Mouse (Mus musculus) cerebellum, adult 9-10 months (tissue): ENCODE measurements around the gene Naa38.

ENCODE experiments used
- DNase-seq: peaks from one replicate; pipeline ENCODE4 v3.0.0; 2022

The Naa38 gene

GRCm38 (mm10) chr11:69395235-69395633 lies at the start of gene Naa38, which contains the start of gene Cyb5d1:
Naa38 (plus strand) TSS chr11:69395487.
Cyb5d1 (minus strand) TSS chr11:69395631.
- DNase-seq = peak; percentile 96

DNA sequence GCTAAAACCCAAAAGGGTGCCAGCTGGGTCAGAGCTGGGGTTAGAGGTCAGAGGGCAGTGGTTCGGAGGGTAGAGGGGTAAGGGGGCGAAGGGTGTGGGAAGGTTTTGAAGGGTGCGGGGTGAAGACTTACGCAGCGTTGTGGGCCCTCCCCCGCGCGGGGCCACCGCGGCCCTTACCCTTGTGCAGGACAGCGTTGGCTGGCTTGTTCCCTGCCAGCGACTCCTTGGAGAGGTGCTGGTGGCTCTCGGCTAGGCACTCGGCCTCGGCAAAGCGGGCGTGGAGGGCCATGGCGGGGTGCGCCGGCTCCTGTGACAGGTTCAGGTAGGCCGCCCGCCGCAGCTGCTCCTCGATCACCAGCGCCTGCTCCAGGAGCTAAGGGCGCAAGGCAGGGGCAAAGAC lies 48.8 kb upstream of the Naa38 start:
- no peak for DNase-seq

- no peak for DNase-seq
These were observed 38.7 kb upstream of the Naa38 start for GRCm38 (mm10) chr11:69356544-69356943.

- no peak for DNase-seq
These were observed 37.6 kb upstream of the Naa38 start for GRCm38 (mm10) chr11:69357690-69358089.

GRCm38 (mm10) chr11:69362021-69362420 lies 33.3 kb upstream of the Naa38 start:
- no peak for DNase-seq

- DNase-seq = no peak
These were observed 32.8 kb upstream of the Naa38 start for GRCm38 (mm10) chr11:69362479-69362878.

GRCm38 (mm10) chr11:69364376-69364775 lies 30.9 kb upstream of the Naa38 start:
- DNase-seq = no peak

DNA sequence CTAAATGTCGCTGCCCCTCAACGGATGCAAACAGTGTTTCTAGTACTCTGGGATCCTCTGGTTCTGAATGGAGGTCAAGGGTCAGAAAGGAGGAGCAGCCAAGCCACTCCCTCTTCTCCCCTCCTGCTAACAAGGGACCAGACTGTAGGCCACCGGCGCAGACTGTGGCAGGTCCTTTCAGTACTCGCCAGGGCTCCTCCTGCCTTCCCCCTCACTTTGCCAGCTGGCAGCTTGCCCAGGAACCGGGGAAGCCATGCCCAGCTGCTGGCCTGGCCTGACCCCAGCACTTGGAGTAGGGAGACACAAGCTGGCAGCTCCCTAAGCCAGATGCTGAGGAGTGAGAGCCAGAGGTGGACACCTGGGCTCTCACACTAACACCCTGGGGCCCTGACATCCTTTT lies 30.4 kb upstream of the Naa38 start:
- DNase-seq = peak; percentile 92

DNA sequence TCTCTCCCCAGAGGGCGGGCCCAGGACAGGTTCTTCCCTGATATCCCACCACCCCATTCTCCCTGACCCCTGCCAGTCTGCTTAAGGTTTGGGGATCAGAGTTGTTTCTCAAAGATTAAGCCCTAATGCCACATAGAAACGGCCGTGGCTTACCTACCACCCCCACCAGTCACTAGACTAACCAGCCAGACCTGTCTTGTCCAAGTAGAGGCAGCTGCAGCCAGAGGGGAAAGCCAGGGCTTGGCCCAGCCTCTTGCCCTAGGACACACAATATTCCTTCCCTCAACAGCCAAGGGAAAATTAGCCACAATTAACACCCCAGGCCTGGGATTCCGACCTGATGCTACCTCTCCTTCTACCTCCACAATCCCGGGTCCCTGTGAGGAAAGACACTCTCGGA lies 29.6 kb upstream of the Naa38 start:
- DNase-seq = no peak

DNA sequence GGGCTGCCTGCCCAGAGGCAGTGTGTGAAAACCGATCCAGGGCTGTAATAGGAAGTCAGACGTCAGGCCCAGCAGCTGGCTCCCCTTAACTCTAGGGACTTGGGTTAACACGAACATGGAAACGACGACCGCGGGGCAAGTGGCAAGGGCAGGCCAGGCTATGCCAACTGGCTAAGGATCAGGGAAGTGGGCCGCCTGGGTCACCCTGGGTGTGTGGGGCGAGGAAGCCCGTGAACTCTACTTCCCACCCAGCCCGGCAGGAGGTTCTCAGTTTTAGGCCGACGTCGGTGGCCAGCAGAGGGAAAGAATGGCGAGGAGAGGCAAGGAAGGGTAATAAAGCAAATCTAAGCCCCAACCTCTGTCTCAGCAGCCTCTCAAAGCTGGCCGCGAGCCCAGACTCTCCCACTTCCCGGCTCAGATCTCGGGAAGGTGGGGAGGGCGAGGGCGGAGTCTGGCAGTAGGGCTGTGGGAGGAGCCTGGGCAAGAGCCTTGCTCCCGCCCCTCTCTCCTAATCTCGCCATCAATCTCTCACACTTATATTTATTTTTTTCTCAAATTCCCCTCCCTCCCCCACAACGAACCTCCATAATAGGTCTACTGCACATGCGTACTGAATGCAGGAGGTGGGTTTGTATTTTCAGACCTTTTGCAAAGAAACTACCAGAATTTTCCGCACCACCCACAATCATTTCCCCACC lies 29.0 kb upstream of the Naa38 start:
- DNase-seq = peak; percentile 84

- DNase-seq = no peak
These were observed 28.3 kb upstream of the Naa38 start for GRCm38 (mm10) chr11:69366855-69367615.

DNA sequence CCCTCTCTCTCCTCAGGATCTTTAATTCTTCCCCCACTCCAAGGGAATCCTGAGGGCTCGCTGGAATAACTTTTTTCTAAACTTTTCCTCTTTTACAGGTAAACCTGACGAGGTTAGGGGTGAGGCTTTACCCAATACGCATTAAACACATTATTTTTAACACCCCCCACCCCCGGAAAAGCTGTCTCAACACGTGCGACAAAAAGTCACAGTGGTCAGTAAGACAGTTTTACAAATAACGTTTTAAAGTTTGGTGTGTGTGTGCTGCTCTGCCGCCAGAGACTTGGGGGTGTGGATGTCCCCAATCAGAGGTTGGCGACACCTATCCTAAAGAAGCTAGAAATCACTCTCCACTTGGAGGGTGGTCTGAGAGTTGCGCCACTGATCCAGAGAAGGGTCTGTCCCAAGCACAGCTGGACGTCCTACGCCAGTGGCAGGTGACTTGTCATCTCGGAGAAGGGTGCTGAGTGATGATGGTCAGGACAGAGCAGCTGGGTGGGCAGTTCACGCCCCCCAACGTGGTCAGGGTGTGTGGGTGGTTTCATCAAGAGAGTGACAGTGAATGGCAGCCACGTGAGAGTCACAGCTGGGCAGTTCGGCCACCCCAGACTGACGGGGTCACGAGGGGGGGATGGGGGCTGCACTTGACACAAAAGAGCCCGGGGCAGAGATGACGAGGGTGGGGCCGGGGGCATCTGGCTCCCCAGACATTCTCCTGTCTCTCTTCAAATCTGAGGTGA lies 27.5 kb upstream of the Naa38 start:
- DNase-seq = no peak

DNA sequence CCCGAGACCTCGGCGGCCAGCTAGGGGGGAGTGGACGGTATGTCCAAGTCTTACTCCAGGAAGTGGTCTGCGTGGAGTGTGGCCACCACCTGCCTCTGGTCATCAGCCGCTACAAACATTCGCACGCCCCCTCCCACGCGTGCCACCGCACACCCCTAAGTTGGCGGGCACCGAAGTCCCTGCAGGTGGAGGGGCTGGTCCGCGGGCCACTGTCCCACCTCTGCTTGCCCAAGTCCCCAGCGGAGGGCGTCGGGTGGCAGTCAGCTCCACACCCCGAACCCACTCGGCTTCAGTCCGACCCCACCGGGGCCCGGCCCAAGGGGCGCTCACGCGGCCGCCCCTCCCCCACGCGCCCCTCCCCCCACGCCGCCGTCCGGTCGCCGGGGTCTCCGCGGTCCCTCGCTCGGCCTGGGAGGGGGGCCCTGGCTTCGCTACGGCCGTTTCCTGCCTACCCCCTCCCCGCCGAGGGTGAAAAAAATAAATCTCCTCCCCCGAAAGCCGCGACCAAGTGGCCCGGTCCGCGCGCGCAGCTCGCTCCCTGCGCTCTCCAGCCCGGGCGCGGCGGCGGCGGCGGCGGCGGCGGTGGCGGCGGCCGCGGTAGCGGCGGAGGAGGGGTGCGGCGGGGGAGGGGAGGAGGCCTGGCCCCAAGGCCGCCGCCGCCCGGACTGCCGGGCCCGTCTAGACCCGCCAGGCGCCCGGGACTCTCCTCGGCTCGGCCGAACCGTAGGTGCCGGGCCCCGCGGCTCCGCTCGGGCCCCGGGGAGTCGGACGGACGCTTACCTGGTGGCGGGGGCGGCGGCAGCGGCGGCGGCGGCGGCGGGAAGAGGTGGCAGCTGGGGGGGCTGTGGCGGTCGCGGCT lies 26.7 kb upstream of the Naa38 start:
- peak; percentile 56 for DNase-seq

GRCm38 (mm10) chr11:69369215-69369989 lies 25.9 kb upstream of the Naa38 start, which contains the start of gene Chd3:
Chd3 (minus strand) TSS chr11:69369406.
- no peak for DNase-seq

- no peak for DNase-seq
These were observed 25.1 kb upstream of the Naa38 start for GRCm38 (mm10) chr11:69369990-69370816.

DNA sequence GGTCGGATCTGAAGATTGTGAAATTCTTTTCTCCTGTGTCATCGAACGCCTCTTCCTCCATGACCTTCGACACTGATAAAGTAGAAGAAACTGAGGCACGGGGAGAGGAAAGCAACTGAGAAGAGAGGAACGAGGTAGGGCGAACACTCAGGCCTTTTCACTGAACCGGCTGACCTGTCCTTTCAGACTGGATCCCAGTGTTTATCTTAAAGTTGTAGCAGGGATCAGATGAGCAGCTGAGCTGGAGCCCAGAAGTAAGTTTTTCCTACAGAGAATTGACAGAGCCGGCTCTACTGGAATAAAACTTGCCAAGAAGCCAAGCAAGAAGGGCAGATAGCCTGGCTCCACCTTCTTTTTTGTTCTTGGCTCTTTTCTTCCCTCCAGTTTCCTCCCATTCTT lies 24.5 kb upstream of the Naa38 start:
- DNase-seq = no peak

GRCm38 (mm10) chr11:69371601-69372000 lies 23.7 kb upstream of the Naa38 start:
- DNase-seq = peak; percentile 46

DNA sequence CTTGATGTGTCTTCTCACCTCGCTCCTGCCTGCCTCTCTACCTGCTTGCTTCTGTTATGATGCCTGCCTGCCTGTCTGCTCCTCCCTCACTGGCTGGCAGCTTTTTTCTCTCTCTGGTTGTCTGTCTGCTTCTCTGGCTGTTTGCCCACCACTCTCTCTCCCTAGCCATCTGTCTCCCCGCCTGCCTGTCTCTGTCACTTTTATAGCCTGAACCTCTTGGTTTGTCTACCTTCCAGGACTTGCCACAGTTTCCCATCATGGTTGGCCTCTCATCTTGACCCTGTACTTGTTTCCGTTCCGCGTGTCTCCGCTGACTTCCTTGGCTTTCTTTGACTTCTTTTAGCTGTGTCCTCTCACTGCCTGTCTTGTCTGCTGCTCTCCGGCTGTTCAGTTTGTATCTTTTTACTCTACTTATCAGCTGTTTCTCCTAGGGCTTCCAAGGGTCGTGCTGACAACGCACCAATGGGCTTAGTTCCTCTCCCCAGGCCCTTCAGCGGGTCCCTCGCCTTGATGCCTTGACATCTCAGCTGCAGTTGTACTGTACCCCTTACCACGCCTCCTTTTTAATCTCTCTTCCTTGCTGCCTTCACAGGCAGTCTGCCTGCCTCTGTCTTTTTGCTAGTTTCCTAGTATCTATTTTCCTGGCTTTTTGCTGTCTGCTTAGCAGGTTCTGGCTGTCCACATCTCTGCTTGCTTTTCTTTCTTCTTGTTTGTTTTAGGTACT lies 23.1 kb upstream of the Naa38 start:
- DNase-seq = peak; percentile 97

GRCm38 (mm10) chr11:69372780-69373170 lies 22.5 kb upstream of the Naa38 start:
- peak; percentile 69 for DNase-seq
